Comparison of ENCODE assay signal across 14 mouse cellular contexts in the genomic region with DNA sequence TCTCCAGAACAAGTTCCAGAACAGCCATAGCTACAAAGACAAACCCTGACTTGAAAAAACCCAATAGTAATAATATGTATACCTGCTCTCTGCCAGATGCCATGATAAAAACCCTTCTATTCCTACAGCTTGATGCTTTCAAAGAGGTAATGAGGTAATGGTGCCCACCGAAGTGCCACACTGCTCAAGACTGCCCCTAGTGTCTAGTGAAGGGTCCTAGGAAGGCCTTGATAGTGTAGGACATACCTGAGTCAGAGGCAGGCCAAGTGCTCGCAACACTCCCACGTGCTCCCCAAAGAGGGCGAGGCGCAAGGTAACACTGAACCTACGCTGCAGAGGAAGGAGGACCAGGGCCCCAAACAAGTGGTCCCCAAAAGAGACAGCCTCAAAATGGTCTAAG. TPM values are rescaled to one million over a fixed set of nuclear protein-coding genes. Genes with fewer than 3 reads are reported as not detected.
A peak's percentile ranks its signal among the peaks of the same experiment; 100 is the strongest.
DNase-seq lines count a peak whose midpoint lies in the region; ATAC-seq and TF ChIP-seq lines count a peak whose summit lies in the region.
"Had no signal": no experiment of that assay in that cellular context is flagged by ENCODE, and none has a peak within 500 bp of the region (broad histone marks: within the 10 kb centered on the region; RNA-seq: fewer than 3 reads in every experiment).

No protein-coding gene starts in this region.

- no peak for TF ChIP-seq EP300 in stomach, postnatal 0 days (optimal IDR thresholded peaks at IDR 0.05)

- TF ChIP-seq CTCF in lung, embryonic 14.5 days (IDR thresholded peaks at IDR 0.05; ENCODE audit: low read depth): peak; percentile 41
- TF ChIP-seq CTCF in stomach, postnatal 0 days (IDR thresholded peaks at IDR 0.05; ENCODE audit: low read depth): peak; percentile 49

- H3K9ac ChIP-seq in lung, embryonic 14.5 days: no peak overlapping the region
- H3K9ac ChIP-seq in stomach, postnatal 0 days (ENCODE audit: low read length): no peak overlapping the region
- H3K9ac ChIP-seq: hindbrain, embryonic 14.5 days; midbrain, embryonic 13.5 days had no signal

- H3K4me2 ChIP-seq in lung, embryonic 14.5 days: no peak overlapping the region
- no peak overlapping the region for H3K4me2 ChIP-seq in stomach, postnatal 0 days (replicated peaks; ENCODE audit: low read depth)
- H3K4me2 ChIP-seq: hindbrain, embryonic 14.5 days; midbrain, embryonic 13.5 days had no signal

- 93% methylated on average over 6 of the region's 6 CpGs for WGBS in lung, embryonic 14.5 days
- WGBS in stomach, postnatal 0 days: 92% methylated on average over 6 of the region's 6 CpGs

- intact Hi-C loops in heart, postnatal 14 days (cut with DNase I): no loop called here

- ATAC-seq in lung, embryonic 14.5 days (ENCODE audit: insufficient read depth): no peak
- ATAC-seq in stomach, postnatal 0 days (ENCODE audit: low FRiP score, low TSS enrichment): no peak
- ATAC-seq in inflammation-experienced regulatory T-cells, adult 6 months: no peak
- ATAC-seq: forebrain, embryonic 16.5 days; midbrain, embryonic 13.5 days had no signal

- H3K9me3 ChIP-seq in lung, embryonic 14.5 days (ENCODE audit: low read depth, low read length): no peaks in the 10 kb centered on the region
- H3K9me3 ChIP-seq in stomach, postnatal 0 days (ENCODE audit: control insufficient read depth, low read length): no peaks in the 10 kb centered on the region
- H3K9me3 ChIP-seq: embryonic facial prominence, embryonic 10.5 days; midbrain, embryonic 13.5 days had no signal

- H3K4me1 ChIP-seq in lung, embryonic 14.5 days (ENCODE audit: insufficient read depth): no peaks in the 10 kb centered on the region
- no peaks in the 10 kb centered on the region for H3K4me1 ChIP-seq in stomach, postnatal 0 days (replicated peaks; ENCODE audit: control insufficient read depth, insufficient read depth)
- H3K4me1 ChIP-seq: embryonic facial prominence, embryonic 10.5 days; midbrain, embryonic 13.5 days had no signal

- no peak overlapping the region for H3K27ac ChIP-seq in lung, embryonic 14.5 days (ENCODE audit: low read depth)
- no peak overlapping the region for H3K27ac ChIP-seq in stomach, postnatal 0 days (replicated peaks)
- H3K27ac ChIP-seq: embryonic facial prominence, embryonic 10.5 days; hindbrain, embryonic 14.5 days; midbrain, embryonic 13.5 days had no signal

- peaks cover 71% of the 10 kb centered on the region for H3K36me3 ChIP-seq in lung, embryonic 14.5 days (ENCODE audit: insufficient read depth)
- H3K36me3 ChIP-seq in stomach, postnatal 0 days (ENCODE audit: control insufficient read depth, insufficient read depth, low read length): peaks cover 25% of the 10 kb centered on the region

- H3K4me3 ChIP-seq in lung, embryonic 14.5 days (ENCODE audit: low read depth, low read length): no peak overlapping the region
- no peak overlapping the region for H3K4me3 ChIP-seq in stomach, postnatal 0 days (ENCODE audit: low read depth, low read length)
- H3K4me3 ChIP-seq: embryonic facial prominence, embryonic 10.5 days; midbrain, embryonic 13.5 days had no signal

- DNase-seq in heart, adult 11 months: peak; percentile 76
- no peak for DNase-seq in heart, postnatal 14 days
- DNase-seq in lung, embryonic 14.5 days: no peak
- DNase-seq in lung, postnatal 14 days: no peak
- DNase-seq in R1 (ENCODE audit: low read depth, low spot score): peak; percentile 66
- no peak for DNase-seq in stomach, postnatal 0 days (ENCODE audit: low spot score)
- no peak for DNase-seq in ovary, postnatal 36 days (ENCODE audit: low spot score)

- no peaks in the 10 kb centered on the region for H3K27me3 ChIP-seq in lung, embryonic 14.5 days (ENCODE audit: insufficient read depth, low read length)
- no peaks in the 10 kb centered on the region for H3K27me3 ChIP-seq in stomach, postnatal 0 days (ENCODE audit: control insufficient read depth, insufficient read depth, low read length)

RNA-seq across cellular contexts. Expression of gene Ltk, which starts 7.0 kb away (rescaled TPM):
- not detected for total RNA-seq in heart, postnatal 14 days (2021)
- polyA plus RNA-seq in lung, embryonic 14.5 days (2014; fragmentation: Nextera tagmentation; extraction: Ambion mirVana): 0.66 and 0.83 TPM in 2 replicates
- 2.2 and 2.3 TPM in 2 replicates for polyA plus RNA-seq in stomach, postnatal 0 days (2015; fragmentation: Nextera tagmentation; extraction: Ambion mirVana)
- polyA plus RNA-seq in inflammation-experienced regulatory T-cells, adult 6 months (2017; shearing (Covaris generic)): under 1 TPM in 1 of 3 experiments, not detected in 2; 0.15 TPM
- total RNA-seq: heart, adult 8-10 months had no signal
- polyA plus RNA-seq: embryonic facial prominence, embryonic 10.5 days; limb, embryonic 11.5 days had no signal

RNA-seq across cellular contexts. Expression of gene Rpap1, which starts 20.1 kb away (rescaled TPM):
- 10 to 100 TPM; 13.2 to 13.3 TPM for total RNA-seq in heart, postnatal 14 days (2021)
- 30.7 and 34.2 TPM in 2 replicates for polyA plus RNA-seq in lung, embryonic 14.5 days (2014; fragmentation: Nextera tagmentation; extraction: Ambion mirVana)
- polyA plus RNA-seq in stomach, postnatal 0 days (2015; fragmentation: Nextera tagmentation; extraction: Ambion mirVana): 10.1 and 10.4 TPM in 2 replicates
- polyA plus RNA-seq in inflammation-experienced regulatory T-cells, adult 6 months (2017; shearing (Covaris generic)): 10 to 100 TPM; 13.7 to 20.3 (median 14.9) TPM

RNA-seq across cellular contexts. Expression of gene Itpka, which starts 25.1 kb away (rescaled TPM):
- total RNA-seq in heart, postnatal 14 days (2021): 1 to 10 TPM in 1 of 2 experiments, under 1 TPM in 1; 0.41 to 1.1 TPM
- 1.3 TPM in 2 replicates for polyA plus RNA-seq in lung, embryonic 14.5 days (2014; fragmentation: Nextera tagmentation; extraction: Ambion mirVana)
- polyA plus RNA-seq in stomach, postnatal 0 days (2015; fragmentation: Nextera tagmentation; extraction: Ambion mirVana): 9.8 and 12.1 TPM in 2 replicates
- polyA plus RNA-seq in inflammation-experienced regulatory T-cells, adult 6 months (2017; shearing (Covaris generic)): under 1 TPM in 2 of 3 experiments, not detected in 1; 0.32 to 0.39 TPM

RNA-seq across cellular contexts. Expression of gene Tyro3, which starts 30.3 kb away (rescaled TPM):
- total RNA-seq in heart, postnatal 14 days (2021): 1 to 10 TPM; 2.1 to 4.5 TPM
- 19.0 and 21.9 TPM in 2 replicates for polyA plus RNA-seq in lung, embryonic 14.5 days (2014; fragmentation: Nextera tagmentation; extraction: Ambion mirVana)
- 20.6 and 22.8 TPM in 2 replicates for polyA plus RNA-seq in stomach, postnatal 0 days (2015; fragmentation: Nextera tagmentation; extraction: Ambion mirVana)
- polyA plus RNA-seq in inflammation-experienced regulatory T-cells, adult 6 months (2017; shearing (Covaris generic)): 1 to 10 TPM; 1.5 to 2.1 (median 1.6) TPM

Comparison
In these comparisons a context has a peak if more than half of its experiments do, and no peak if none do; other contexts are left out.
1. DNase-seq: peak in heart, adult 11 months (single experiment) and R1 (single experiment); none in heart, postnatal 14 days (0 of 2), lung, embryonic 14.5 days (single experiment), lung, postnatal 14 days (single experiment), stomach, postnatal 0 days (single experiment) and ovary, postnatal 36 days (single experiment).